In genomic region chr14:121958751-121959537, GRCm38 (mm10) we compare ENCODE assay signal across 18 mouse cellular contexts. TPM values are rescaled to one million over a fixed set of nuclear protein-coding genes. Genes with fewer than 3 reads are reported as not detected.
DNase-seq lines count a peak whose midpoint lies in the region; ATAC-seq and TF ChIP-seq lines count a peak whose summit lies in the region.
"Had no signal": no experiment of that assay in that cellular context is flagged by ENCODE, and none has a peak within 500 bp of the region (broad histone marks: within the 10 kb centered on the region; RNA-seq: fewer than 3 reads in every experiment).

No protein-coding gene starts in this region.

- no peak for TF ChIP-seq CTCF in intestine, postnatal 0 days (IDR thresholded peaks at IDR 0.05; ENCODE audit: low read depth)
- no peak for TF ChIP-seq CTCF in stomach, postnatal 0 days (IDR thresholded peaks at IDR 0.05; ENCODE audit: low read depth)

- H3K36me3 ChIP-seq in neural tube, embryonic 15.5 days, result no peaks in the 10 kb centered on the region
- H3K36me3 ChIP-seq in intestine, postnatal 0 days (ENCODE audit: control insufficient read depth, insufficient read depth), result no peaks in the 10 kb centered on the region
- no peaks in the 10 kb centered on the region for H3K36me3 ChIP-seq in stomach, postnatal 0 days (ENCODE audit: control insufficient read depth, insufficient read depth, low read length)
- H3K36me3 ChIP-seq in hindbrain, embryonic 12.5 days, result no peaks in the 10 kb centered on the region; the same call in 1 of the 2 replicates

- H3K9me3 ChIP-seq in neural tube, embryonic 15.5 days (replicated peaks), result no peaks in the 10 kb centered on the region
- H3K9me3 ChIP-seq in intestine, postnatal 0 days (ENCODE audit: control insufficient read depth), result no peaks in the 10 kb centered on the region
- no peaks in the 10 kb centered on the region for H3K9me3 ChIP-seq in stomach, postnatal 0 days (ENCODE audit: control insufficient read depth, low read length)
- no peaks in the 10 kb centered on the region for H3K9me3 ChIP-seq in hindbrain, embryonic 12.5 days (replicated peaks)
- H3K9me3 ChIP-seq: limb, embryonic 13.5 days had no signal

- no peaks in the 10 kb centered on the region for H3K27me3 ChIP-seq in neural tube, embryonic 15.5 days (replicated peaks)
- no peaks in the 10 kb centered on the region for H3K27me3 ChIP-seq in intestine, postnatal 0 days (replicated peaks; ENCODE audit: control insufficient read depth, insufficient read depth, low read length)
- no peaks in the 10 kb centered on the region for H3K27me3 ChIP-seq in stomach, postnatal 0 days (ENCODE audit: control insufficient read depth, insufficient read depth, low read length)
- H3K27me3 ChIP-seq in hindbrain, embryonic 12.5 days, result no peaks in the 10 kb centered on the region
- H3K27me3 ChIP-seq: limb, embryonic 13.5 days had no signal

- H3K27ac ChIP-seq in neural tube, embryonic 15.5 days (replicated peaks), result no peak overlapping the region
- no peak overlapping the region for H3K27ac ChIP-seq in intestine, postnatal 0 days (ENCODE audit: low read depth, low read length)
- no peak overlapping the region for H3K27ac ChIP-seq in stomach, postnatal 0 days (replicated peaks)
- no peak overlapping the region for H3K27ac ChIP-seq in hindbrain, embryonic 12.5 days
- H3K27ac ChIP-seq: limb, embryonic 13.5 days; liver, embryonic 14.5 days had no signal

- no peak for TF ChIP-seq EP300 in stomach, postnatal 0 days (optimal IDR thresholded peaks at IDR 0.05)

- H3K4me1 ChIP-seq in neural tube, embryonic 15.5 days, result peaks cover 15% of the 10 kb centered on the region
- H3K4me1 ChIP-seq in intestine, postnatal 0 days (replicated peaks; ENCODE audit: control insufficient read depth, insufficient read depth, low read length), result no peaks in the 10 kb centered on the region
- peaks cover 6% of the 10 kb centered on the region; the same call in 1 of the 2 replicates for H3K4me1 ChIP-seq in stomach, postnatal 0 days (replicated peaks; ENCODE audit: control insufficient read depth, insufficient read depth)
- no peaks in the 10 kb centered on the region for H3K4me1 ChIP-seq in hindbrain, embryonic 12.5 days

- peak; percentile 9 for DNase-seq in neural tube, embryonic 10.5 days (ENCODE audit: extremely low spot score, low spot score)
- DNase-seq in fat pad, adult 2 months (ENCODE audit: extremely low read depth, low read depth, low spot score), result peak; percentile 46
- DNase-seq in stomach, postnatal 0 days (ENCODE audit: low spot score), result no peak
- DNase-seq in heart, postnatal 4 days, result no peak
- DNase-seq: adrenal gland, postnatal 10 days; forebrain, postnatal 0 days; heart, postnatal 36 days; kidney, postnatal 14 days; layer of hippocampus, adult 9-11 months; thymus, postnatal 14 days had no signal

- H3K4me3 ChIP-seq in neural tube, embryonic 15.5 days (replicated peaks), result no peak overlapping the region
- no peak overlapping the region for H3K4me3 ChIP-seq in intestine, postnatal 0 days (ENCODE audit: low read depth, low read length)
- H3K4me3 ChIP-seq in stomach, postnatal 0 days (ENCODE audit: low read depth, low read length), result no peak overlapping the region
- H3K4me3 ChIP-seq in hindbrain, embryonic 12.5 days, result no peak overlapping the region
- H3K4me3 ChIP-seq: erythroblast, embryonic 14.5 days; limb, embryonic 13.5 days had no signal

- no peak overlapping the region for H3K9ac ChIP-seq in neural tube, embryonic 15.5 days (replicated peaks)
- no peak overlapping the region for H3K9ac ChIP-seq in intestine, postnatal 0 days (ENCODE audit: low read depth, low read length)
- no peak overlapping the region for H3K9ac ChIP-seq in stomach, postnatal 0 days (ENCODE audit: low read length)
- H3K9ac ChIP-seq in hindbrain, embryonic 12.5 days, result no peak overlapping the region
- H3K9ac ChIP-seq: forebrain, postnatal 0 days; limb, embryonic 13.5 days; liver, embryonic 14.5 days had no signal

- H3K4me2 ChIP-seq in neural tube, embryonic 15.5 days, result no peak overlapping the region
- no peak overlapping the region for H3K4me2 ChIP-seq in intestine, postnatal 0 days (replicated peaks; ENCODE audit: low read depth)
- no peak overlapping the region for H3K4me2 ChIP-seq in stomach, postnatal 0 days (replicated peaks; ENCODE audit: low read depth)
- no peak overlapping the region for H3K4me2 ChIP-seq in hindbrain, embryonic 12.5 days (replicated peaks)
- H3K4me2 ChIP-seq: limb, embryonic 13.5 days had no signal

- 52% methylated on average over 10 of the region's 10 CpGs for WGBS in neural tube, embryonic 15.5 days
- WGBS in intestine, postnatal 0 days, result 30% methylated on average over 10 of the region's 10 CpGs
- 62% methylated on average over 10 of the region's 10 CpGs for WGBS in stomach, postnatal 0 days
- 85% methylated on average over 10 of the region's 10 CpGs for WGBS in hindbrain, embryonic 12.5 days

- no peak for ATAC-seq in neural tube, embryonic 15.5 days (ENCODE audit: low FRiP score)
- ATAC-seq in intestine, postnatal 0 days, result peak; percentile 42
- ATAC-seq in stomach, postnatal 0 days (ENCODE audit: low FRiP score, low TSS enrichment), result 0 out of 2 replicates have a peak, but pooled peaks have one; percentile 25
- no peak for ATAC-seq in hindbrain, embryonic 12.5 days (ENCODE audit: low FRiP score)
- ATAC-seq: forebrain, postnatal 0 days had no signal

RNA-seq across cellular contexts. Expression of gene Gpr183, which starts 6.1 kb away (rescaled TPM):
- 0.74 and 3.7 TPM in 2 replicates for polyA plus RNA-seq in neural tube, embryonic 15.5 days (2015; fragmentation: Nextera tagmentation; extraction: Ambion mirVana)
- polyA plus RNA-seq in intestine, postnatal 0 days (2015; fragmentation: Nextera tagmentation; extraction: Ambion mirVana), result 1.5 and 1.6 TPM in 2 replicates
- polyA plus RNA-seq in stomach, postnatal 0 days (2015; fragmentation: Nextera tagmentation; extraction: Ambion mirVana), result 1.8 and 2.0 TPM in 2 replicates
- 2.0 and 2.1 TPM in 2 replicates for polyA plus RNA-seq in hindbrain, embryonic 12.5 days (2016; fragmentation: Nextera tagmentation; extraction: Ambion mirVana)
- 1 to 10 TPM; 2.8 to 3.3 TPM for total RNA-seq in heart, postnatal 4 days (2021)

RNA-seq across cellular contexts. Expression of gene Gpr18, which starts 43.4 kb away (rescaled TPM):
- 1.7 TPM in 1 of 2 replicates, not detected in the other for polyA plus RNA-seq in neural tube, embryonic 15.5 days (2015; fragmentation: Nextera tagmentation; extraction: Ambion mirVana)
- polyA plus RNA-seq in intestine, postnatal 0 days (2015; fragmentation: Nextera tagmentation; extraction: Ambion mirVana), result 0.10 and 0.13 TPM in 2 replicates
- 0.06 and 0.08 TPM in 2 replicates for polyA plus RNA-seq in stomach, postnatal 0 days (2015; fragmentation: Nextera tagmentation; extraction: Ambion mirVana)
- polyA plus RNA-seq in hindbrain, embryonic 12.5 days (2016; fragmentation: Nextera tagmentation; extraction: Ambion mirVana), result 0.21 TPM in 1 of 2 replicates, not detected in the other
- total RNA-seq in heart, postnatal 4 days (2021), result not detected
- total RNA-seq: forebrain, postnatal 0 days; gastrocnemius, adult 8-10 months had no signal
- polyA plus RNA-seq: cerebellum, adult 2 months; erythroblast, embryonic 14.5 days; forebrain, postnatal 0 days had no signal

Comparison
In these comparisons a context has a peak if more than half of its experiments do, and no peak if none do; other contexts are left out.
1. DNase-seq: peak in neural tube, embryonic 10.5 days (single experiment) and fat pad, adult 2 months (single experiment); none in stomach, postnatal 0 days (single experiment) and heart, postnatal 4 days (single experiment).
2. ATAC-seq: peak in intestine, postnatal 0 days (single experiment) and stomach, postnatal 0 days (single experiment); none in neural tube, embryonic 15.5 days (single experiment) and hindbrain, embryonic 12.5 days (single experiment).